Mouse (Mus musculus) ZHBTc4 (cell line): ENCODE measurements around the gene Slit3.

Experiments used
- DNase-seq: peaks from one replicate; pipeline ENCODE4 v3.0.0-alpha.2; 2011; ENCODE audit warnings: low read depth, low spot score

Slit3 gene

DNA sequence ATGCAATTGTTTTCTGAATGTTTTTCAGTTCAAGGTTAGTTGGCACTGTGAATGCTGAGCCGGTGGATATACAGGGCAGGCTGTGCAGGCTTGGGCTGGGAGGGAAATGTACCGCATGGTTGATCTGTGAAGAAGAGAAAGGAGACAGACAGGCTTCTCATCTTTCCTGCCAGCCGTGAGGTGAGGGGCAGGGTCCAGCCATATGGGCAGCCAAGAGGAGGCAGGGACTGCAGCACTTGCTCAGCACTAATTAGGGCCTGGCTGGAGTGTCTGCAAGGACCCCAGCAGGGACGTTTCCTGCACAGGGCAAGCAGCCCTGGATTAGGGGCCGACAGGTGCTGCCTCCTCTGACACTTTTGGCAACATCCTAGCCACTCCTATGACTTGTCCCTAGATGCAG lies 184.1 kb downstream of the Slit3 start:
- DNase-seq, result no peak

DNA sequence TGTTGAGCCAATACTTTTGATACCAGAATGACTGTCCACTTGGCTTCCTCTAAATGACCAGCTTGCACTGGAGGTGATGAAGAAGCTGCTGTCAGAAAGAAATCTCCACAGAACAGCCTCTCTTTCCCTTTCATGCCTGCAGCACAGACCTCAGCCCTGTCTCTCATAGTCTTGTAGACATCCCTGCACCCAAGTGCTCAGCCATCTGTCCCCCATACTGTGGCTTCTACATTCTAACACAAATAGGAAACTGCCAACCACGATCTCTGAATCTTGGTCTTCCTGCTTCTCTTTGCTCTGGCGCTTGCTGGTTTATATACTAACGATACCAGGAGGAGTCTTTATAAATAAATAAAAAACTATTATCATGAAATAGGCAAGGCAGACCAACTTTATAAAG lies 184.9 kb downstream of the Slit3 start:
- no peak for DNase-seq

DNA sequence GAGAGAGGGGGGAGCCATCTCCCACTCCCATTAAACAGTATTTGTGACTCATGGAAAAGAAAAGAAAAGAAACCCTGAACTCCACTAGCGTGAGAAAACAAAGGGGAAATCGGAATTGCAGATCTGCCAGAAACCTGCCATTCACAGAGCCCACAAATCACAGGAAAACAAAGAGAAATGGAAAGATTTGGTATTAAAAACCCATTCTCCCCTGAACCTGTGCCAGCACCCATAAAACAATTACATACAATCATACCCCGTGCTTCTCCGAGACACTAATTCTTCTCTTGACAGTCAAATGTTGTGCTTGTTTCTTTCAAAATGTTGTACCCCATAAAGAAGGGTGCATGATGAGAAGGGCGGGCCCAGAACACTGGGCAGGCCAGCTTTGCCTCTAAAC lies 185.9 kb downstream of the Slit3 start:
- no peak for DNase-seq

DNA sequence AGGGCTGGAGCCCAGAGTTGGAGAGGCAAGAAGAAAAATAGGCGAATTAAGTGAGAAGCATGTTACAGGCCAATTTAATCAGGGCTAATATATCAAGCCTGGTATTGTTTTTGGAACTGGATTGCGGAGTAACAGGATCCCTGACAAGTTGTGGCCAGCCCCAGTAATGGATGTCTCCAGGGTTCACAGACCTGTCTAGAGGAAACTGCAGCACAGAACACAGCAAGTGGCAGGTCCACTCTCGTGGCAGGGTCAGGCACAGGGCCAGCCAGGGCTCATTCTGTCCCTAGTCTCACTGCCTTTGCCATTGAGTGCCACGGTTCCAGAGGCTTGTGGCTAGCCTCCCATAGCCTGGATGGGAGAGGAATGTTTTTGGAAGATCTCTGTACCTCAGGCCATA lies 187.0 kb downstream of the Slit3 start:
- DNase-seq, result no peak

DNA sequence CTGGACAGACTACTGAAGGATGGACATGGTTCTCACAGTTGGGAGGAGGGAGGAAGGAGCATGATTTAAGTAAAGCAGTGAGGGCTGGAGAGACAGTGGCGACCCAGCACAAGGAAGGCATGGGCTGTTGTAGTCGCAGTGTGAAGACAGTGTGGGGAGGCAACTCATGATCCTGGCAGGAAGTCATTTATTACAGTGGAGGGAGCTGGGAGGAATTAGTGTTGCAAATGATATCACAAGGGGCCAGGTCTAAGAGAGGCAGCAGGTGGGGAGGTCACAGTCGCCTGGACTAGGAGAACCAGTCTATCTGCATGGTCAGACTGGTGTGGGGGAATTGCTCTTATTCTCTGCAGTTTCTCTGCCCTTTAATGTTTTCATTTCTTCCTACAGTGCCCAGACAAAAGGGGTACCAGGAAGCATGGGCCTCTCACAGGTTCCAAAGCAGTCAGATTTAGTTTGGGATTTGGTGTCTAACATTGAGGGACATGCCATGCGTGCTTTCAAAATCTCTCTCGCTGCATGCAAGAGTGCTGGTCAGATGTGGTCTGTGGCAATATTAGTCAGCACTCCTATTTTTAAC lies 194.5 kb downstream of the Slit3 start:
- no peak for DNase-seq

DNA sequence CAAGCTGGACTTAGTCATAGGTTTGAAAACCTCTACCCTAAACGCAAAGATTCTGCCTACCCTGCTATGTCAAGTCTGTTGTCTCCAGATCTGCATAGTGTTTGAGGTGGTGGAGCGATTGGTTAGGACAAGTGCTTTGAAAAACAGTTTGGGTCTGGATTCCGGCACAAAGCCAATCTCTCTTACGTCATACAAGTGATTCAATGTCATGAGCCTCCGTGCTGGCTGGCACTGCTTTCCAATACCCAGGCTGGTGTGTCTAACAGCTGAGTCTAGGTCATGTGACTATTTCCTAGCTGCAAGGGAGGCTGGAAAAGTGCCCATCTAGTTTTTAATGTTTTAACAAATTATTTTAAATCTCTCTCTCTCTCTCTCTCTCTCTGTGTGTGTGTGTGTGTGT lies 196.2 kb downstream of the Slit3 start:
- DNase-seq, result no peak

DNA sequence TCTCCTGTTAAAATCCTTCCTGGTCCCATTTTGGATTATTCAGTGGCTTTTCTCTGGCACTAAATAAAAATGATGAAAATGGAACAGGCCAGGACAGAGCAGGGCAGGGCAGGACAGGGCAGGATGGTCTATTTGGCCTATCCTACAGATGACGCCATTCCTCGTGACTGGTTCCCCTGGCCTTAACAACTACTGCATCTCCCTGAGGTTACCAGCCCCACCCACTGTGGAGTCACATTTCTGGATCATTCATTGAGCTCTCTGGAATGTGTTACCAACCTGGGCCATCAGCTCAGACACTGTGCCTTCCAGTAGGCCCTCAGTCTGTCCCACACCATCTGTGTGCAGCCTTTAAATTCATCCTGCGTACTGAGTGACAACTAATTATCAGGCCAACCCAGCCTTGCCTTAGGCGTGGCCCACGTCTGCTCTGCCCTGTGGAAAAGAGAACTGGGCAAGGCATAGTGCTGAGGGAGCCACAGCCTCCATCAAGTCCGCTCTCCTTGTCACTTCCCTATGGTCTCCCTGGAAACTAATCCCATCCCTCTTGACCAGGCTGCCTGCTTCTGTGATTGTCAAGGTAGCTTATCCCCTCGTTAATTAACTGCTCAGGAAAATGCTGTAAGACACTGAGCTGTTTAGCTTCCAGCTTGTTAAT lies 196.9 kb downstream of the Slit3 start:
- peak; percentile 21 for DNase-seq

DNA sequence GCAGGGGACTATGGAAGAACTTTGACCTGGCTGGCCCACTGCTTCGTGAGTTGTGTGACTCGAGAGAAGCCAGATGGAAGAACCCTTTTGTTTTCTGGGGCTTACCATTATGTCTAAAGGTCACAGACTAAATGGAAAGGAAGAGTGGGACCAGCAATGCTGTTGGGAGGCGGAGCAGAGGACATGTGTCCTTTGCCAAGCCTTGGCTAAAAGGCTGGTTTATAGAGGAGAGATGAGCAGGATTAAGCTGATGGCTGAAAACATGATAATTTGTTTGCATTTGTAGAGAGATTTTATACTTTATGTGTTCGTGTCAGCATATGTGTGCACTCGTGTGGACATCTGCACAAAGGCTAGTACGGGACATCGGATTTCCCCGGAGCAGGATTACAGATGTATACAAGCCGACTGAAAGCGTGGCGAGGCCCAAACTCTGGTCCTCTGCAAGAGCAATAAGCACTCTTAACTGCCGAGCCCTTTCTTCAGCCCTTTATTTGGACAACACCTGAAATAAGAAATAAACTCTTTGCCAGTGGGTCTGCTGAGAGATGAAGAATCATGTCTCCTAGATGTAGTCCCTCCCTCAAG lies 197.5 kb downstream of the Slit3 start:
- DNase-seq, result no peak

DNA sequence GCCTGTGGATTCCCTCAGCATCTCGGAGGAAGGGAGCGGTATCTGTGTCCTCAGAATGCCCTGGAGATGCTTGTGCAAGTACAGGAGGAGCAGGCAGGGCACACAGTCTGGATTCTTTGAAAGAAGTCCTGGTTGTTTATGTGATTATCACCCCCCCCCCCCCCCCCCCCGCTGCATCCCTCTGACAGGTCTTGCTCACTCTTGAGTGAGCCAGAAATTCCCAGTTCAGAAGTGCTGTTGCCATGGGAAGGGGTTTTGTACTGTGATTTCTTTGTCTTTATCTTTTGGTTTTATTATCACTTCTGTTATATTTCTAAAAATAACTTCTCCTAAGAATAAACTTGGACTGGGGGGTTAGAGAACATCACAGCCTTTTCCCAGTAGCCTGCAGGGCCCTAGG lies 199.5 kb downstream of the Slit3 start:
- no peak for DNase-seq

DNA sequence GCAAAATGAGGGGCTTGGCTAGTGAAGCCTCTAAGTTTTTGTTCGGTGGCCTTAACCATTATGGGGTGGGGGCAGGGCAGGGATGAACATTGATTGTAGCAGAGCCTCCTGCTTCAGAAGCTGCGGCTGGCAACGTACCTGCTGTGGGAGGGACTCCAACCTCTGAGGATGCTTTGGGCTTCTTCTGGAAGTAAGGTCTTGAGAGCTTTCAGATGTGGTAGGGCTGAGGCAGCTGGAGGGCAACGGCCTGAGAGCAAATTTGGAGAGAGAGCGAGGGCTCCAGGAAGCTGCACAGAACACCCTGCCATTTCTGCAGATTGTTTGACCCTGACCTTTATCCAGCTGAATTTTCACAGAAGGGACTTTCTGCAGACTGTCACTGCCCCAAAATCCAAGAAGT lies 203.4 kb downstream of the Slit3 start:
- DNase-seq, result no peak

DNA sequence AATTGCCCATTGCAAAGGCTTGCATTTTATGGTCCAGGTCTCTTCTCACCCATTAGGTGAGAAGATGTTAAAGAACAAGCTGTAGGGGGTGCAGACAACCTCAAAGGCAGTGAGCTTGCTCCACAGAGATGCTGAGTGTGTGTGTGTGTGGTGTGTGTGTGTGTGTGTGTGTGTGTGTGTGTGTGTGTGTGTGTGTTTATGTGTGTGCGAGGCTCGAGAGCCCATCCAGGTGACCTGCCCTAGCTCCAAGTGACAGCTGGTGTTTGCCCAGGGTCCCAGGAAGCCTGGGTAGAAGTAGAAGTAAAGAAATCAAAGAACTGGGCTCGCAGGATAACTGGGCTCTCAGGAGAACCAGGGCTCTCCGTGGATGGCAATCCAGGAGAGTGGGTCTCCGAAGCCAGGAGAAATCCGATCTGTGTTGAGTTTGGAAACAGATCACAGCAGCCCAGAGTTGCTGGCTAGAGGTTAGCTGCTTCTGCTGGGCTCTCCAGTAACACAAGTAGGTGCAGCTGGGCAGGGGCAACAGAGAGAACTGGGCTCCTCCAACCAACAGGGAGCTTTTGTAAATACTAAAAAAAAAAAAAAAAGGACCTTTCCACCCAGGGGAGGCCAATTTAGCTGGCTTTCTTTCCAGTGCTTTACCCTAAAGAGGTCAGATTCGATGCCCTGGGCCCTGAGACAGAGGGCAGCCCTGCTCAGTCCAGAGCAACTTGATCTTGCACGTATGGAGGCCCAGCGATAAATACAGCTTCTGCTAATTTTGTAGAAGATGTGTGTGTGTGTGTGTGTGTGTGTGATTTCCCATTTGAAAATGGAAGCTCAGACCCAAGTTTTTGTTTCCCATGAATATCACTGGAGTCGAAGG lies 204.3 kb downstream of the Slit3 start:
- DNase-seq, result no peak

DNA sequence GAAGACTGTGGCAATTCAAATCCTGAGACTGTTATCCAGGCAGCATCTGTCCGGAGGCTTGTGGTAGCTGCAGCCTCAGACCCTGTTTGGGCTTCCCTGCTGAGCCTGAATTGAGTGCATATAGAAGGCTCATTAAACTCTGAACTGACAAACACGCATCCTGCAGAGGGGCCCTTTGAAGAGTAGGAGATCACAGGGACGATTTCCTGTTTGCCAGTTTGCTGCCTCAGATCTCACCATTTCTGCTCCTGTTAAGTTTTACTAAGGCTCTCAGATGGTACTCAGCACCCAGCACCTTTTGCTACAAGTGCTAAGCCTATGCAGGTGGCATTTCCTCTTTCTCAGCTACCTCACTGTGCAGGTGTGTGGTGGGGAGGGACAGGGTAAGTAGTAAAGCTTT lies 205.3 kb downstream of the Slit3 start:
- DNase-seq, result peak; percentile 77

DNA sequence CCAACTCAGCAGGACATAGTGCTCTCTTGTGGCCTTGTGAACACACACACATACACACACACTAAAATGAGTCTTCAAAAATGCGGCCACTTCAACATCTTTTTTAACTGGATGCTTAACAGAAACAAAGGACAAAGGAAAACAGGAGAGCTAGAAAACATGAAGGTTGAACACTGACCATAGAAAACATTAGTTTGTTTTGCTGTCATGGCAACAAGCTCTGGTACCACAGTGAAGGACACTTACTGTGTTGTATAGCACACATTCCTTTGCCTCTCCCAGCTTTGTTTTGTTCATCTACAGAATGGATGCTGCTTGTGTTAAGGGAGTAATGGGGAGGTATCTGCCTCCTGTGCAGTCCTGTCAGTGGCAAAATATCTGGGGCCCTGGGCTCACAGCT lies 206.9 kb downstream of the Slit3 start:
- peak; percentile 23 for DNase-seq

DNA sequence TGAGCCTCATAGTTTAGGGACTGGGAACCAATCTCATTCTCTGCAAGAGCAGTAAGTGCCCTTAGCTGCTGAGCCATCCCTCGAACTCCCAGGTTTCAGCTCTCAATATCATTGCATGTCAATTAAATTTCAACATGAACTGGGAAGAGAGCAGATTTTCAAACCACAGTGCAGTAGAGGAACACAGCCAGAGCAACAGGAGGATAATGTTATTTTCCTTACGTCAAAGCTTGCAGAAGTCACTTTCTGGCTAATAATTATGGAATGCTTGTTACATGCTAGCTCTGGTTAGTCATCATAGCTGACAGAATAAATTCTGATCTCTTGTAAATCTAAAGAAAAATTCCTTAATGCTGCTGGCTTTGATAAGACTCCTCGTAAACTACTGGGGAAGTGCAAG lies 210.5 kb downstream of the Slit3 start:
- DNase-seq, result no peak

DNA sequence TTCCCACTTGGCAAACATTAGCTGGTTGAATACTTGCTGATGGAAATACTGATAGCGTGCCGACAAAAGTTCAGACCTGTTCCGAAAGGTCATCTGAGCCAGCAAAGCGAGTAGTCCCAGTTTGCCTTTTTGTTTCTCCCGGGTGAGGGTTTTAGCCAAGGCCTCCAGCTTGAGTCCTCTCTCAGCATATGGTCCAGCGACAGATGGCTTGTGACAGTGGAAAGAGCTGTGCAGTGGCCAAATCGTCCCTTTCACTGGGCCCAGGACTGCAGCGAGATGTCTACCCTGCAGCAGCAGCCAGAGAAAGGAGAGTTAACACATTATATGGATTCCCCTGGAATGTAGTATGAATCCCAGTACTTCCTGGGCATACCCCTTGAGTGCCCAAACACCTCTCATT lies 215.5 kb downstream of the Slit3 start:
- DNase-seq, result no peak

DNA sequence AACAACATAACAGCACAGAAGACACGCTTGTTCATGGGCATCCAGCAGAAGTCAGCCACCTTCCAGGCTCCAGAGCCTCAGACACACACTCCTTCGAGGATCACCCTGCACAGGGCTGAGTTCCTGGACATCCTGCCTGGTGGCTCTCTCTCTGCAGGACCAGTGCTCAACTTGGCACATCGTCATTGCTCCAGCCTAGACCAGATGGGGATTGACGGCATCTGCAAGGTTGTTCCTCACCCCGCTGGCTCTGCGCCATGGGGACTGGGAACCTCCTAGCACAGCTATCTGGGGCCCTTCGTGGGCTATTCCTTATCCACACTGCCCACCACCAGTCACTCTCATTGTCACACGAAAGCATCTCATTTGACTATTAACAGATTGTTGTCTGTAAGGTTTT lies 216.5 kb downstream of the Slit3 start:
- no peak for DNase-seq

DNA sequence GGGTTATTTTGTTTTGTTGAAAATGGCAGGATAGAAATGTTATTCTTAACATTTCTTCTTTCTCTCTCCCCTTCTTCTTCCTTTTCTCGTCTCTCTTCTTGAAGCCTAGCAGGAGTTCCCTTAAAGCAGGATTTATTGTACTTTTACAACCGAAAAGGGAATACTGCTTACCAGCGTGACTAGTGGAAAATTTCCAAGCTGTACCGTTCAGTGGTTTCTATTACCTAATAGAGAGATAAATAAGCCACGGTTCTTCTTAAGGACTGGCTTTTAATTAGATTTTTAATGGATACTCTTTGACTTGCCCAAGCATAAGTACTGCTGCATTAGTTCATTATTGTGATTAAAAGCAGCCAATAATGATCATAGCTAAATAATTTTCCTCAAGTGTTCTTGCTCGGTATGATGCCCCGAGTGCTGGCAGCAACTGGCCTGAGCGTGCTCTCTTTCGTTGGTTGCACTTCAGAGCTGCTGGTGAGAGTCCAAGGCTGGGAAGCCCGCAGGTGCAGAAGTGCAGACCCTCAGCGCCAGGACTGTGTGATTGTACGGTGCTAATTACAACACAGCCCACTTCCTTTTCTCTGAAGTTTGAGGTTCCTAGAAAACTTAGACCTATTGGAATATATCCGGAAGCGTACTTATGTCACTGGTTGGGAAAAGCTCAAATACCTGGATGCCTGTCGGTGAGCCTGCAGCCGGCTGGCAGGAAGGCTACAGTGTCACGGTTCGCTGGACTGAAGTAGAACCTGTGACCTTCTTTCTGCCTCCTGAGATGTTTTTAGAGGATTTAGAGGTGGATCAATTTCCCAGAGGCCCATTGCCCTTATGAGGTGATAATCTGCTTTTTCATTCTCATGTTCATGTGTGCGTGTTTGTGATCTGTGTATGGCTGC lies 217.1 kb downstream of the Slit3 start:
- no peak for DNase-seq

DNA sequence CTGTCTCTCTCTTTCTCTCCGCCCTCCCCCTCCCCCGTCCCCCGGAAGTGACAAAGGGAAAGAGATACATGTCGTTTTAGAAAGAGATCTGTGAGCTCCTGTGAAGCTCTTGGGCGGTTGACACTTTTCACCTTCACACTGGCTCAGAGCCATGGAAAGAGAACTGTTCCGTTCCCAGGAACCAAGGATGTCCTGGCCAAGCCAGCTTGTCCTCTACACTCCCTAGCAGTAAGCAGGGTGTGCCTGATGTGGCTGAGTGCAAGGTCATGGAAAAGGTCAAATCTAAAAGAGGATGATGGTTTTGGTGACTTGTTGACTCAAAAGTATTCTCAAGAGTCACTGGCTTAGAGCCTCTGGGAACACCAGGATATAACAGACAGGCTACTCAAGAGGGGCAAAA lies 219.7 kb downstream of the Slit3 start:
- peak; percentile 16 for DNase-seq

DNA sequence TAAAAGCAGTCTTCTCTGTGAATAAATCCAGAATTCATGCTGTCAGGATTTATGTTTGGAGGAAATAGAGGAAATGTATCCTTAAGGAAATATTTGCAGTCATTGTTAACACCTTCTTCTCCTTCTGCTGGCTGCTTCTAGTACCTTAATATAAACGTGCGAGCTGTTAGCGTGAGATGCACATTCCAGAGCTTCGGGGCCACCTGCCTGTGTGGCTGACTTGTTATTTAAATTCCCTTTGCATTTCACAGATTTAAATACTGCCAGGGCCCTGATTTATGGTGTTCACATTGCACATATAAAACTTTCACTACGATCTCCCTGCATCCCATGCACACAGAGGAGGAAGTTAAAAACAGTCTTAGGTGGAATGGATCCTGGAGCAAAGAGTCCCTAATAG lies 221.5 kb downstream of the Slit3 start:
- DNase-seq, result no peak

DNA sequence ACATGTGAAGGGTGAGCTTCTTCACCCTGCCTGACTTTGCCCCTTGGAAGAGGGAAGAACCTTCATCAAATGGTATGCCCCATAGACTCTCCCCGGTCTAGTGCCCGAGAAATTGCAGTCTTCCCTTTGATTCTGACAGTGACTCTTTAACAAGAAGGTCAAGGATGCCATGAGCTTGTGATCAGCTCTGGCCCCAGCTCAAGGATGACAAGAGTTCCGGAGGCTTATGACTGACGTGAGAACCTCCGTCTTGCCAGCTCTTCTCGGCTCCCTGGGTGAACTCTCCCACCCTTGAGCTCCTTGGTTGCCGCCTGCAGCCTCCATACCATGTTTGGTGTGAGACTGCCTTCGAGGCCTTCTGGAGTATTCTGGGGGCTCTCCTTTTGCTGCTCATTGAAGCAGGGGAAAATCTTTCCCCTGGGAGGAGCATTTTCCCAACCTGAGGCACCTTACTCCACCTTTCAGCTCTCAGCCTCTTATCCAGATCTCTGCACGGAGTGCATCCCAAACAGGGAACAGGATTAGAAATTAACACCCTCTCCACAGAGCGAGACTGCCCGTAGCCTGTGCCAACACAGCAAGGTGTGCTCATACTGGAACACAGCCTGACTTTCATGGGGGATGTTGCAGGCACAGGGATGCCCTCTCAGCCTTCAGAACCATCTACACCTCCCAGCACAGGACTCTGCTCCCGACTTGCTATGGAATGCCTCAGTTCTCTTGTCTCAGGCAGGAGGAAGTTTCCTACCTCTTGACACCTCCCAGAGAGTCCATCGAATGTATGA lies 224.9 kb downstream of the Slit3 start:
- no peak for DNase-seq

DNA sequence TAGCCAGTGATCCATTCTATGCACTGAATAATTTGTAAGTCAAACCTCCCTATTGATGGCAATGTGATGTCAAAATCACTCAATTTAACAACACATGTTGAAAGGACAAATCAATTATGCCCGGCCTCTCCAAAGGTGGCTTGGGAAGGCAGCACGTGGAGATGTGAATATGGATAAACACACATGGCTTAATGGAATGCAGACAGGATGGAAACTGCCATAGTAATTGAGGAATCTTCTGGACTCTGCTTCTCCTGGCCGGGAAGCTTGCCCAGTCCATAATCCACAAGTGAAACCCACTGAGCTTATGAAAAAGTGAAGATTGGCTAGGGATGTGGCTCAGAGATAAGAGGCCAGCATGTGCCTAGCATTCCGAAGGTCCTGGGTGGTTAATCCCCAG lies 227.1 kb downstream of the Slit3 start:
- DNase-seq, result no peak
